Mouse (Mus musculus) heart, embryonic 11.5 days (tissue): ENCODE measurements around the gene Radil. TPM values are rescaled to one million over a fixed set of nuclear protein-coding genes. Genes with fewer than 3 reads are reported as not detected.

ENCODE experiments used
- ATAC-seq: fragments of 200-750 bp; cut with Nextera tagmentation; replicated peaks from 2 replicates; pipeline ENCODE4 v1.8.0; 2017; ENCODE audit warnings: moderate library complexity; ENCODE audit not compliant: insufficient number of reproducible peaks, low FRiP score, low TSS enrichment
- H3K27ac ChIP-seq: fragments of 300-500 bp; sonication (generic); 2 replicates; pipeline ENCODE4 v1.5.1; 2014; ENCODE audit warnings: mild to moderate bottlenecking, low read depth, low read length
- H3K27me3 ChIP-seq: fragments of 300-500 bp; sonication (generic); 2 replicates; pipeline ENCODE4 v1.6.1; 2014; ENCODE audit warnings: mild to moderate bottlenecking, low read length, mixed read lengths; ENCODE audit not compliant: control insufficient read depth, insufficient read depth
- H3K36me3 ChIP-seq: fragments of 300-500 bp; sonication (generic); 2 replicates; pipeline ENCODE4 v1.6.1; 2014; ENCODE audit warnings: mild to moderate bottlenecking, low read length, moderate library complexity, mixed read lengths; ENCODE audit not compliant: control insufficient read depth, insufficient read depth
- H3K4me1 ChIP-seq: fragments of 300-500 bp; sonication (generic); 2 replicates; pipeline ENCODE4 v1.6.1; 2014; ENCODE audit warnings: low read length; ENCODE audit not compliant: control insufficient read depth, insufficient read depth
- H3K4me2 ChIP-seq: fragments of 300-500 bp; sonication (generic); 2 replicates; pipeline ENCODE4 v1.6.1; 2014; ENCODE audit warnings: mild to moderate bottlenecking, moderate library complexity
- H3K4me3 ChIP-seq: fragments of 300-500 bp; sonication (generic); 2 replicates; pipeline ENCODE4 v1.5.1; 2014; ENCODE audit warnings: low read depth, low read length
- H3K9ac ChIP-seq: fragments of 300-500 bp; sonication (generic); 2 replicates; pipeline ENCODE4 v1.6.1; 2014; ENCODE audit warnings: mild to moderate bottlenecking, low read depth, low read length, moderate library complexity
- H3K9me3 ChIP-seq: fragments of 300-500 bp; sonication (generic); replicated peaks from 2 replicates; pipeline ENCODE4 v1.6.1; 2016; ENCODE audit warnings: low read length; ENCODE audit not compliant: control insufficient read depth
- WGBS: fragments of 180-500 bp; shearing (Covaris S2); extraction: QIAGEN DNeasy Blood & Tissue Kit; methylation state at CpG from one replicate; pipeline ENCODE4 v1.1.7; 2014; ENCODE audit not compliant: insufficient replicate concordance; 5-methylcytosine and 5-hydroxymethylcytosine counted together
- polyA plus RNA-seq: library from polyadenylated mRNA; unstranded; fragments of >200 nt; fragmentation: Nextera tagmentation; extraction: Ambion mirVana; gene quantifications from 2 replicates; pipeline ENCODE4 v1.2.1, GENCODE M21; 2014

Radil gene
- 7.5 and 10.0 TPM in 2 replicates for polyA plus RNA-seq

- Histone ChIP-seq H3K4me2 (peak within 1 kb of the TSS; percentile 100), H3K36me3 (no peaks in the 10 kb centered on the region), H3K27ac (peak within 1 kb of the TSS; percentile 81), H3K4me3 (peak within 1 kb of the TSS; percentile 71), H3K9ac (peak within 1 kb of the TSS; percentile 80), H3K27me3 (no peaks in the 10 kb centered on the region), H3K4me1 (peaks cover 30% of the 10 kb centered on the region), H3K9me3 (no peaks in the 10 kb centered on the region)
- WGBS, result 2% methylated on average over 80 of the region's 80 CpGs
- ATAC-seq, result peak; percentile 90
These were observed at the start of gene Radil for GRCm38 (mm10) chr5:142550706-142551652. Gene Radil (minus strand): TSS chr5:142551098.

- no peak overlapping the region for H3K9ac ChIP-seq
- H3K4me1 ChIP-seq, result no peaks in the 10 kb centered on the region
- 66% methylated on average over 6 of the region's 6 CpGs for WGBS
- no peak overlapping the region for H3K4me2 ChIP-seq
- H3K27me3 ChIP-seq, result no peaks in the 10 kb centered on the region
- no peak for ATAC-seq
- H3K27ac ChIP-seq, result no peak overlapping the region
- no peak overlapping the region for H3K4me3 ChIP-seq
- no peaks in the 10 kb centered on the region for H3K36me3 ChIP-seq
- no peaks in the 10 kb centered on the region for H3K9me3 ChIP-seq
These were observed 46.9 kb upstream of the Radil start for GRCm38 (mm10) chr5:142597648-142598390.

GRCm38 (mm10) chr5:142596723-142597122, 45.8 kb upstream of the Radil start:
- H3K27ac ChIP-seq, result no peak overlapping the region
- no peak overlapping the region for H3K4me2 ChIP-seq
- no peak overlapping the region for H3K9ac ChIP-seq
- H3K4me1 ChIP-seq, result no peaks in the 10 kb centered on the region
- no peak for ATAC-seq
- H3K4me3 ChIP-seq, result no peak overlapping the region
- H3K9me3 ChIP-seq, result no peaks in the 10 kb centered on the region
- no peaks in the 10 kb centered on the region for H3K36me3 ChIP-seq
- WGBS, result 72% methylated on average over 6 of the region's 6 CpGs
- H3K27me3 ChIP-seq, result no peaks in the 10 kb centered on the region

GRCm38 (mm10) chr5:142595698-142596097, 44.8 kb upstream of the Radil start:
- no peak overlapping the region for H3K27ac ChIP-seq
- ATAC-seq, result no peak

GRCm38 (mm10) chr5:142590953-142591616, 40.2 kb upstream of the Radil start:
- WGBS, result 76% methylated on average over 6 of the region's 6 CpGs
- H3K27me3 ChIP-seq, result no peaks in the 10 kb centered on the region
- H3K9ac ChIP-seq, result no peak overlapping the region
- ATAC-seq, result no peak
- no peaks in the 10 kb centered on the region for H3K9me3 ChIP-seq
- H3K36me3 ChIP-seq, result no peaks in the 10 kb centered on the region
- no peak overlapping the region for H3K4me2 ChIP-seq
- no peaks in the 10 kb centered on the region for H3K4me1 ChIP-seq
- no peak overlapping the region for H3K27ac ChIP-seq
- H3K4me3 ChIP-seq, result no peak overlapping the region

More at GRCm38 (mm10) chr5:142595698-142596097, 44.8 kb upstream of the Radil start:
- Histone ChIP-seq H3K36me3 (no peaks in the 10 kb centered on the region), H3K27me3 (no peaks in the 10 kb centered on the region), H3K9me3 (no peaks in the 10 kb centered on the region), H3K4me3 (no peak overlapping the region), H3K9ac (no peak overlapping the region), H3K4me1 (no peaks in the 10 kb centered on the region), H3K4me2 (no peak overlapping the region)
- WGBS, result 59% methylated on average over 2 of the region's 3 CpGs

- no peaks in the 10 kb centered on the region for H3K36me3 ChIP-seq
- H3K4me1 ChIP-seq, result no peaks in the 10 kb centered on the region
- no peak overlapping the region for H3K27ac ChIP-seq
- H3K4me2 ChIP-seq, result no peak overlapping the region
- no peak overlapping the region for H3K9ac ChIP-seq
- no peaks in the 10 kb centered on the region for H3K9me3 ChIP-seq
- WGBS, result 49% methylated on average over 14 of the region's 14 CpGs
- ATAC-seq, result no peak
- no peak overlapping the region for H3K4me3 ChIP-seq
- H3K27me3 ChIP-seq, result no peaks in the 10 kb centered on the region; the same call in 1 of the 2 replicates
These were observed 32.8 kb upstream of the Radil start for GRCm38 (mm10) chr5:142583616-142584126.

- no peaks in the 10 kb centered on the region for H3K36me3 ChIP-seq
- H3K4me3 ChIP-seq, result no peak overlapping the region
- WGBS, result 16% methylated on average over 5 of the region's 5 CpGs
- H3K27ac ChIP-seq, result no peak overlapping the region
- H3K4me2 ChIP-seq, result no peak overlapping the region
- no peak overlapping the region for H3K9ac ChIP-seq
- no peak for ATAC-seq
- no peaks in the 10 kb centered on the region for H3K9me3 ChIP-seq
- H3K27me3 ChIP-seq, result no peaks in the 10 kb centered on the region; the same call in 1 of the 2 replicates
- no peaks in the 10 kb centered on the region for H3K4me1 ChIP-seq
These were observed 30.6 kb upstream of the Radil start for GRCm38 (mm10) chr5:142581517-142581916.

- H3K36me3 ChIP-seq, result no peaks in the 10 kb centered on the region
- no peak overlapping the region for H3K4me2 ChIP-seq
- H3K4me1 ChIP-seq, result no peaks in the 10 kb centered on the region
- 86% methylated on average over 10 of the region's 10 CpGs for whole genome bisulfite sequencing
- no peaks in the 10 kb centered on the region for H3K9me3 ChIP-seq
- no peaks in the 10 kb centered on the region; the same call in 1 of the 2 replicates for H3K27me3 ChIP-seq
- no peak overlapping the region for H3K9ac ChIP-seq
- ATAC-seq, result no peak
- no peak overlapping the region for H3K27ac ChIP-seq
- no peak overlapping the region for H3K4me3 ChIP-seq
These were observed 27.3 kb upstream of the Radil start for GRCm38 (mm10) chr5:142578192-142578591.
